Mouse (Mus musculus) spleen, postnatal 4 days (tissue): ENCODE measurements around the gene Eid2b.
"Not testable (repeated sequence)": the region's sequence is repeated elsewhere in the genome, so short reads cannot be mapped to it uniquely, and the experiment has no call there.

Source experiments
- DNase-seq, 2 experiments: peaks; one replicate each; pipeline ENCODE4 v3.0.0; 2022; ENCODE audit warnings: low spot score in 2 of 2

The Eid2b gene

GRCm38 (mm10) chr7:28277615-28278278 is at the start of gene Eid2b:
TSS of gene Eid2b (plus strand) at chr7:28277739.
- peak; percentile 95 to 99 for DNase-seq

- DNase-seq: not testable (repeated sequence)
Observed at GRCm38 (mm10) chr7:28243943-28244342, 33.6 kb upstream of the Eid2b start.

- no peak for DNase-seq
Observed at GRCm38 (mm10) chr7:28248957-28249356, 28.6 kb upstream of the Eid2b start.

- no peak for DNase-seq
Observed at GRCm38 (mm10) chr7:28251976-28252375, 25.6 kb upstream of the Eid2b start.

DNA sequence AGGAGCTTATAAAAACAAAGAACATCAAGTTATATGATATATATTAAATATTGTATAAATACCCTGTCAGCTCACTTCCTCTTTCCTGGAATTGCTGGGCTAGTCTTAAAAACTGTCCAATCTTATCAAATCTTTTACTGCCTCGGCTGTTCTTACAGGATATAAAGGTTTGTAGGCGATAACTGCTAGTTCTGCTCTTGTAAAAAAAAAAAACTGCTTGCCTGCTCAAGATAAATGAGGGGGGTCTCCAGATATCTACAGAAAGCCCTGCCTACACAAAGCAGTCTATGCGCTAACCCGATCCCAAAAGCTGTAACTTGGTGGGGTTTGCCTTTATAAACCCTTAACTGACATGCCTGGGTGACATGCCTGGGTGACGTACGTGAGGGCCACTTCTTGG is 22.9 kb upstream of the Eid2b start:
- DNase-seq: no peak

DNA sequence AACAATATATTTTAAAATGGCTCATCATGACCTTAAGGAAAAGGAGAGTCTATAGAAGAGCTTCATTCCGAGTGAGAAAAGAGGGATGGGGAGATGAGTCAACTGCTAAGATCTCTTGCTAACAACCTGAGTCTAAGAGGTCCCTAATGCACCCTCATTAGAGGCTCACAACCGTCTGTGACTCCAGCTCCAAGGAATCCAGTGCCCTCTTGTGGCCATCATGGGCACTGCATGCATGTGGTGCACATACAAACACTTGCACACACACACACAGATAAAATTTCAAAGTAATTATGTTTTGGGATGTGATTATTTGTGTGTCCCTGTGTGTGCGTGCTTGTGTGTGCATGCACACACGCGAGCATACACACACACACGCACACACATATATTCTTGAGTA is 22.1 kb upstream of the Eid2b start:
- no peak for DNase-seq

DNA sequence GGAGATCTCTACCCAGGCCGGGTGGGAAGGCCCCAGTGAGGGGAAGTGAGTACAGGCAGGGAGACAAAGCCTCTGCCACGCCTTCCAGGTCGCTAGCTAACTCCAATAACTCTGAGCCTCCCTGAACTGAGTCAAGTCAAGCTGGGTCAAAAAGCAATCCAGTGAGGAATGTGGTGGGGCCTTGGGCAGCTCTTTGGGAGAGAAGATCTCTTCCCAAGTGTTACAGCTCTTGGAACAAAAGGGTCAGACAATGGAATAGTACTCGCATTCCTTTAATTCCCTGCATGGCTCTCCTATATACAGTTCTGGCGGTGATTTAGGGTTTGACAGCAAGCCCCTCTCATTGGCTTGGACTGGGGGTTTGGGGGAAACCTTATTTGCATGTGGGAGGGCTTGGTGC is 14.7 kb upstream of the Eid2b start:
- no peak for DNase-seq

- peak; percentile 52 to 82 for DNase-seq
Observed at GRCm38 (mm10) chr7:28263786-28264185, 13.8 kb upstream of the Eid2b start.

DNA sequence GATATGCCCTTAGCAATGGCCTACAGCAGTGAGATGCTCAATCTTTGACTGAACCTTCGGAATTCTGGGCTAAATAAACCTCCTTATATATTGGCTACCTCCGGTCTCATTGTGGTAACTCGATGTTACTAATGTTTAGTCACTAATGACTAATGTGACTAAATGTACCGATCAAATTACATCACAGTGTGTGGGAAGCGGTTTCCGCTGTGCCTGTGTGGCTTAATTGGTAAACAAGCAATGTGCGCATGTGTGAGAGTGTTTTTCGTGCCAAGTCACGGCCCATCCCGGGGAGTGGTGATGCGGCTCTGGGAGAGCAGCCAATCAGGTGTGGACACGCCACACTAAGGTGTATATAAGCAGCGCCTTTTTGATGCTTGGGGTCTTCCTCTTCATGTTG is 12.1 kb upstream of the Eid2b start:
- no peak for DNase-seq

DNA sequence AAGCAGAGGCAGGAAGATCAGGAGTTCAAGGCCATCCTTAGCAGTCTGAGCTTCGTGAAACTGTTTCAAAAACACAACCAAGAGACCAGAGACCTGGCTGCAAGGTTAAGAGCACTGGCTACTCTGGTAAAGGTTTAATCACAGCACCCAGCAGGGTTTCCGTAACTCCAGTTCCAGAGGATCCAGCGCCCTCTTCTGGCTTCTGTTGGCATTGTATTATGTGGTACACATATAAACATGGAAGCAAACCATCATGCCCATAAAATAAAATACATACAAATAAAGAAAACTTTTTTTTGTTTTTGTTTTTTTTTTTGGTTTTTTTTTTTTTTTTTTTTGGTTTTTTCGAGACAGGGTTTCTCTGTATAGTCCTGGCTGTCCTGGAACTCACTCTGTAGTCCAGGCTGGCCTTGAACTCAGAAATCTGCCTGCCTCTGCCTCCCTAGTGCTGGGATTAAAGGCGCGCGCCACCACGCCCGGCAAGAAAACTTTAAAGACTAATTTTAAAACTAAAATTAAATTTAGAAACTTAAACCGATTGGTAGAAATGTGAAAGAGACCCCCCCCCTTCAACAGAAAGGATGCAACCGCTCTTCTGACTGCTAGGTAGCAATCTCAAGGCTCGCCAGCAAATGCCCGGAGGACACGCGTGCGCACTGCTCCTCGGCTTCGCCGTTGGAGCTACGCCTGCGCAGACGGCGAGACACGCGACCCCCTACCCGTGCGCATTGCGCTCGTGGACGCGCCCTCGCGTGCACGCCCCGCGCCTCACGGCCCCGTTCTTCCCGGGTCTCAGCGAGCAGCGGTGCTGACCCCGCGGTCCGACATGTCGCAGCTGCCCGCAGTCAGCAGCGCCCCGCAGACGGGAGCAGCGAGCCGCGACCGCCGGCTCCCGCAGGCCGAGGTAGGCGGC is 10.2 kb upstream of the Eid2b start, which contains the start of gene Eid2:
TSS of gene Eid2 (plus strand) at position 753 of the 913 bp plus-strand sequence.
- DNase-seq: peak; percentile 49 to 72

DNA sequence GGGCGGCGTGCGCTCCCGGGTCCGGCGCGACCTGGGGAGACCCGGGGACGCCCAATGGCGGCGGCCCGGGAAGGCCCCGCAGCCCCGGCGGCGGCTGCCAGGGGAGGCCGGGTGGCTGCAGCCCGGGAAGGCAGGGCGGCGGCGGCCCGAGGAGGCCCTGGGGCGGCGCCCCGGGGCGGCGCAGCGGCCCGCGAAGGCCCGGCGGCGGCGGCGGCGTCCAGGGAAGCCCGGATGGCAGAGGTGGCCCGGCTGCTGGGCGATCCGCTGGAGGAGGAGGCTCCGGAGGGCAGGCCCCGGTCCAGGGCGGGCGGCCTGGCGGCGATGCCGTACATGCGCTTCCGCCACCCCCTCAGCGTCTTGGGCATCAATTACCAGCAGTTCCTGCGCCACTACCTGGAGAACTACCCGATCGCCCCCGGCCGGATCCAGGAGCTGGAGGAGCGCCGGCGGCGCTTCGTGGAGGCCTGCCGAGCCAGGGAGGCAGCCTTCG is 9.5 kb upstream of the Eid2b start:
- peak; percentile 20 to 64 for DNase-seq

DNA sequence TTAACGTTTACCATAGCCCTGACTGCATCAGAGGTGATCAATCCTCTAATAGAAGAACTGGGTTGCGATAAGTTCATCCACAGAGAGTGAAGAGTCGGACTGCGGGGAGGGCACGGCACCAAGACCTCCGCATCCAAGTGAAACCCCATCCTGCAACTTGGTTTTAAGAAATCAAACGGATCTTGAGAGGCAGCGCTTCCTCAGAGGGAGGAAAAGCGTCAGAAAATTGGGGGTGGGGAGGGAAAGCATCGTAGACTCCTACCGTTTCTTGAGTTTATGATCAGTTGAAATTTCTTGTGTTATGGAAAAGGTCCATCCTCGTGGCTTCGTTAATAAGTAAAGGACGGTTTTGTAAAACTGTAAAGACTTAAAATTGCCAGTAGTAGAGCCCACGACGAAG is 9.0 kb upstream of the Eid2b start:
- DNase-seq: no peak

- DNase-seq: no peak
Observed at GRCm38 (mm10) chr7:28269355-28269754, 8.2 kb upstream of the Eid2b start.

DNA sequence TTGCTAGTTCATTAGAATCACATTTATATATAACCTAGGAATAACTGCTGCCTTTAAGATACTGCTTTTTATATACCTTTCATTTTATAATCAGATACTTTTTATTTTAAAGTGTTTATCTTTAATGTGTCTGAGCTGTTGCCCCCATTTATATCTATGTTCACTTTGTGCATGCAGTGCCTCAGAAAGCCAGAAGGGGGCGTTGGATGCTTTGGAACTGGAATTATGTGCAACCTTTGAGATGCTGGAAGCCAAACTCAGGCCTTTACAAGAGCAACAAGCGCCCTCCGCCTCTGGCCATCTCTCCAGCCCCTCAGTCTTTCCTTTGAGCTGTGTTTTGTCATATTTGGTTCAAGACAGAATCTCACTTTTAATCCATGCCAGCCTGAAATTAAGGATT is 5.8 kb upstream of the Eid2b start:
- DNase-seq: no peak

- DNase-seq: no peak
Observed at GRCm38 (mm10) chr7:28277237-28277614, 313 bp upstream of the Eid2b start.

GRCm38 (mm10) chr7:28278279-28278652 is 727 bp downstream of the Eid2b start:
- no peak for DNase-seq

DNA sequence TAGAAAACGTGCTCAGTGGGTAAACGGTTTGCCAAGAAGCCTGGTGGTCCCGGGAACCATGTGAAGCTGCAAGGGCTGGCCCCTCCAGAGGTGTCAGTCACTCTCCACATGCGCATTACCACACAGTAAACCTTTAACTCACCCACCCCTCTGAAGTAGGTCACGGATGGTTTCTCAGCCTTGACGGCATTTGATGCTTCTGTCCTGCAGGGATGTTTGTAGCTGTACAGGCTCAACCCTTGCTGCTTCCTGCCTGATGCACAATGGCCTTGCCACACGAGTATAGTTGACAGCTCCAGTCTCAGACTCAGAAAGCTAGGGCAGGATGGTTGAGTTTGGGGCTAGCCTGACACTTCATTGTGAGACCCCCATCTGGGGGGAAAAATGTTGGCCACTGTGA is 3.1 kb downstream of the Eid2b start:
- no peak for DNase-seq

GRCm38 (mm10) chr7:28290165-28290564 is 12.6 kb downstream of the Eid2b start:
- DNase-seq: no peak

DNA sequence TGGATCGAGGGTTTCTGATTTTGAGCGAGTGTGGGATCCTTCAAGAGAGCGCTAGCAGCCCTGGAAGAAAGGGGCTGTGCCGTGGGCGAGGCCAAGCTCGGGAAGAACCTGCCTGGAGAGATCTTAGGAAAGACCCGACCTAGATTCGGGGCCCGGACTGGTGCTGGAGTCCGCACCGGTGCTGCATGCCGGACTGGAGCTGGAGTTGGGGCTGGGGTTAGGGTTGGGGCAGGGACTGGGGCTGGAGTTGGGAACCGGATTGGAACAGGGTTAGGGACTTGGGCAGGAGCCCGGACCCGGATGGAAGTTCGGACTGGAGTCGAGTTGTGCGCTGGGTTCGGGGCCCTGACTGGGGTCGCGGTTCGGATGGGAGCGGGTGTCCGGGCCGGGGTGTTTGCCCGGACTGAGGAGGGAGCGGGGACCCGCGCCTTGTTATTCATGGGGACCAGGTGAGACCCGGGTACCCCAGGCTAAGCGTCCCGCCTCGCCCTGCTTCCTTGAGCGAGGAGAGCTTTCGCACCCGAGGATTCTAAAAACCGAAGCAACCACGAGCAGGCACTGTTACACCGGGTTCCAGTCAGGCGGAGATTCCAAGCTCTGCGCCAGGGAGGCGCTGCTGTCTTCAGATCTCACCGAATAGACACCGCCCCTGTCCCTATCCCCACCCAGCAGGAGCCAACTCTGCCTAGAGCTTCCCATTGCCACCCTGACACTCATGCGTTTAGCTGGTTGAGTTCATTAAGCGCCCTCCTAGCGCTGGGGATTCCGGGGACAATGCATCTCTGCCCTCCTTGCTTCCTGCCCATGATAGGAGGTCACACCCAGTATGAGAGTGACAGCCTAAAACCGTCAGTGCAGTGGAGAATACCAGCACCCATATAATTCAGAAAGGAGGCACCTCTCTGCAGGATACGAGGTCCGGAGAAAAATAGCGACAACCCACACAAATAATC is 13.4 kb downstream of the Eid2b start, which contains the start of gene Selenov:
TSS of gene Selenov (minus strand) at position 549 of the 953 bp plus-strand sequence.
- no peak for DNase-seq

DNA sequence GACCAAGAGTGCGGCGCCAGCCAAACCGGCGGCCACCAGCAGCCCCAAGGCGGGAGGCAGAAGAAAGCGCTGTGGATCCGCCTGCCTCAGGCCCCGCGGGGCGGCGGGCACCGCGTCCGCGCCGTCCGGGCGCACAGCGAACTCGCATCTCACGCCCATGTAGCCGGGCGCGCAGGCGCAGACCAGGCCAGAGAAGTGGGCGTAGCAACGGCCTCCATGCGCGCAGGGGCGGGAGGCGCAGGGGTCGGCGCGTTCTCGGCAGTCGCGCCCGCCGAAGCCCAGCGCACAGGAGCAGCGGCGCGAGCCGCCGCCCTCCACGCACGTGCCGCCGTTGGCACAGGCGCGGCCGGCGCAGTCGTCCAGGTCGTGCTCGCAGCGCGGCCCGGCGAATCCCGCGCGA is 16.9 kb downstream of the Eid2b start:
- DNase-seq: peak in 1 of 2 experiments; percentile 27

DNA sequence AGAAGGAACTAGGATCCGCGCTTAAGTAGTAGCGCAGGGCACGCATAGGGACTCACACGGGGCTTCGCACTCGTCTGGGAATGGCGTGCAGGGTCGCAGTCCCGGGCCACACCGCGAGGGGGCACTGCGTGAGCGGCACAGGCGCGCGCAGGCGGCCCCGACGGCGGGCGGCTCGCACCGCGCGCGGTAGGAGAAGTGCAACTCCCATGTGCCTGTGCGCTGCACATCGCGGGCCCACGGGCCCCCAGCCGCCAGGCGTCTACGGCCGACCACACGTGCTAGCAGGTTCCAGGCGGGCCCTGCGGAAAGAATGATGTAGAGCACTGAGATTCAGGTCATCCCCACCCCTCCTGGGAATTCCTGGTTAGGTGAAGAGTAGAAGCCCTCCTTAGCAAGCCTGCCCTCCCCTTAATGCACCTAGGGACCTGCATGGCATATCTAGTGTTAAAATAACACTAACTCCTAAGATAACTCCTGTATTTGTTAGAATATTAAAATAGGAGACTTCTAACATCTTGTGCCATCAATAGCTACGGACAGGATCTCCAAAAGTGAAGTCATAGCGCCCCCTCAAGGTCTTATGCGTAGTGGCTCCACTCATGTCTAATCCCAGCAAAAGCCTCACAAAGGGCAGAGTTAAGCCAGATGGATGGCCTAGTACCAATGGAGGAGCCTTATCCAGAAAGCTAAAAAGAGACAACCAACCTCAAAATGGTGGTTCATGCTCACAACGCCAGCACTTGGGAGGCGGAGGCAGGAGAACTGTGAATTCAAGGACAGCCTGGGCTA is 21.5 kb downstream of the Eid2b start:
- DNase-seq: no peak
